Mouse (Mus musculus) large intestine, adult 2 months (tissue): ENCODE results near the gene Cnih2. TPM values are rescaled to one million over a fixed set of nuclear protein-coding genes. Genes with fewer than 3 reads are reported as not detected.

Source experiments
- DNase-seq: peaks from one replicate; pipeline ENCODE4 v3.0.0-alpha.2; 2012; ENCODE audit warnings: low read depth, low spot score
- WGBS: fragments of 180-500 bp; shearing (Covaris S2); methylation state at CpG from one replicate; pipeline ENCODE4 v1.1.7; 2018; 5-methylcytosine and 5-hydroxymethylcytosine counted together
- polyA plus RNA-seq: library from polyadenylated mRNA; depleted of rRNA; stranded (reverse); fragments of >200 nt; gene quantifications from 2 replicates; pipeline ENCODE4 v1.2.3, GENCODE M21; 2012; rRNA removed

Gene Cnih2
- polyA plus RNA-seq, 1 experiment = 1.3 TPM

DNA sequence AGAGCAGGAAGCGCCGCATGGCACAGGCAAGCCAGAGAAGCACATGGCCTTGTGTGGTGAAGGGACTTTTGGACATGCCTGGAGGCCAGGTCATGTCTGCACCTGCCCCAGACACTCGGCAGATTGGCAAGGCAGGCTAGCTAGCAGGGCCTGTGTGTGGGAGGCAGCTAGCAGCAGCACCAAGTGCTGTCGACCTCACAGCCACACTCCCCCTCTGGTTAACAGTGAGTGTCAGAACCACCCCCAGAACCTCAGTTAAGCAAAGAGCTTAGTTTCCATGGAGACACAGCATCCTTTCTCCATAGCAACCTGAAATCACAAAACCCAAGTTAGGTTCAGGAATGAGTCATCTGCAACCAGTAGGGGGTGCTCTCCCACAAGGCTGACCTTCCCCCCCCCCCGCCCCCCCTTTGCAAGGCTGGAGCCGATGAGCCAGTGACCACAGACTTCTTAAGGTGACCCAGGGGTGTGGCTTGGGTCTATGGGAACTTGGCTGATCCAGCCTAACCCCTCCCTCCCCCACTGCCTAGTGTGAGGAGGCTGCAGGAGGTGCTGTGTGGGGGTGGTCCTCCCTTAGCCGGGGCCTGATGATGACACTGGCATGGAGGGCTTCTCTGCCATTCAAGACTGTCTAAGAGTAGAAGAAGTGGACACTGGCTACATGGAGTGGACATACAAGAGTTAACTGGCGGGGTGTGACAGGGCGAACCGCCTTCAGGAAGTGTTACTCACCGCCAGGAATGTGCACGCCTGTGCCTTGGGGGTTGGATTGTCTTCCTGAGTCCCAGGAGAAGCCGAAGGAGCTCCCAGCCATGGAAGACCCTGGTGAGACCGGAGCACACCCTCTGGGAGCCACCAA, 48.0 kb downstream of the Cnih2 start, which contains the start of gene Rin1:
TSS of gene Rin1 (plus strand) at position 435 of the 859 bp plus-strand sequence.
- 16% methylated on average over 14 of the region's 14 CpGs for WGBS
- DNase-seq = no peak

DNA sequence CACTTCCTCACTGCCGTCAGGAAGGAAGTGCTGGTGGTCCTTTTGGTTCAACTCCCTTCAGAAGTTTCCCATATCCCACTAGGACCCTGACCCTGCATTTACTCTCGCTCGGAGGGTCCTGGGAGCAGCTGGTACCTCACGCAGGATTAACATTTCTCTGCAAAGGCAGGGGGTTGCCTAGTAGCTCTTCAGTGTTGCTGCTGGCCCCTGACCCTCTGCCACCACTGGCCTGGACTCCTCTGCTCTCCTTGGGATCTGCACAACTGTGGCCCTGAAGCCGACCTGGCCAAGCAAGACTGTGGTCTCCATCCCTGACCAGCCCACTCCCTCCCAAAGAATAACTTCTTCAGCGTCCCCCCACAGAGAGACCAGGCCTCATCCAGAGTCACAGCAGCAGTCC, 49.0 kb downstream of the Cnih2 start:
- no peak for DNase-seq
- WGBS = 91% methylated on average over 6 of the region's 6 CpGs

DNA sequence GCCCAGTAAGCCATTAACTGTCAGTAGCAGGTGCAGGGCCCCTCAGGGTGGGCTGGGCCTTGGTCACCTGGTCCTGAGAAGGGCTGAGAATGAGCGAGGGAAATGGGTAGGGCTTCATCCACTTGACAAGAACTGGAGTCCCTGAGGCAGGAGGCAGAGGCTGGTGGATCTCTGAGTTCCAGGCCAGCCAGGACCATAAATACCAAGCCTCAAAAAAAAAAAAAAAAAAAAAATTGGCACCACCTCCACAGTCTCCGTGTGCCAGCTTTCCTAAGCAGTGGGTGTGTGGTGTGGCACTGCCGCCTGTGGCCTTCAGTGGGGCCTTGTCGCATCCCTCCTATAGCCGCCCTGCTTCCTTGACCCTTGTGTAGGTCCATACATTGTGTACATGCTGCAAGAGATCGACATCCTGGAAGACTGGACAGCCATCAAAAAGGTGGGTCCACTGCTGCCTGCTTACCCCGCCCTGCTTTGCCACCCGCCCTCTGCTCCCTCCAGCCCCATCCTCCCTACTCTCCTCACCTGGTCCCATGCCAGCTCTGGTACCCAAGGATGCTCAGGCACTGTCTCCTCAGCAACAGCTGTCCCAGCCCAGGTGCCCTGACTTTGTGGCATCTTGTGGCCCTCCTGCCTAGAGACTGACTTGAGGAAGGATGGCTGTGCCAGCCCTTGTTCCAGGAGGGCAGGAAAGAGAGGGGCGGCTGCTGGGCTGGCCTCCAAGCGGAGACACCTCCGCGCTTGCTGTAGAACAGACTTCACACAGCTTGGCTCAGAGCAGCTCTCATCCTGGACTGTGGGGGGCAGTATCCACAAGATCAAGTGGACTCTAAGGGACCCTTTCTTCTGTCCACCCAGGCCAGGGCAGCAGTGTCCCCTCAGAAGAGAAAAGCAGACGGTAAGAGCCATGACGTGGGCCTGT, 49.9 kb downstream of the Cnih2 start:
- no peak for DNase-seq
- 73% methylated on average over 14 of the region's 14 CpGs for WGBS

DNA sequence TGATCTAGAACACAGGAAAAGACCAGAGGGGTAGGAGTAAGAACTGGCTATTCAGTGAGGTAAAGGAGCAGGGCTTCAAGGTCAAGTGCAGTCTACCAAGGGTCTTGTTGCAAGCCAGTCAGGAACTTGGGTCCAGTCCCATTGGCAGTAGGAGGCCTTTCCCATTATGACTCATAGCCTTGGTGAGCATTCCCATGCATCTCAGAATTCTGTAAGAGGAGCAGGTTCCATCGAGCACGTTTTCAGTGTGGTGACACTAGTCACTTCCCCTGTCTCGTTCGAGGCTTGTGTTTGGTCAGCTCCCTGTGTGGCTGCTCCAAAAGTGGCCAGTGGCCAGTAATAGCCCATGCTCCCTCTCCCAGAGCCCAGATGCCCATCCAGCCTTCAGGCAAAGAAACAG, 52.8 kb downstream of the Cnih2 start:
- 67% methylated on average over 4 of the region's 4 CpGs for WGBS
- DNase-seq = no peak

Other genes with a start within 250 kb of the Cnih2 start
- gene Ctsf, start 243.4 kb downstream of the Cnih2 start, polyA plus RNA-seq = 12.1 and 13.7 TPM in 2 replicates
- gene Actn3, start 220.6 kb downstream of the Cnih2 start, polyA plus RNA-seq = 0.40 and 0.66 TPM in 2 replicates
- 14.8 and 20.9 TPM in 2 replicates for gene Zdhhc24, start 219.9 kb downstream of the Cnih2 start, polyA plus RNA-seq
- gene Bbs1, start 191.9 kb downstream of the Cnih2 start, polyA plus RNA-seq = 1.3 and 1.5 TPM in 2 replicates
- gene Dpp3, start 170.2 kb downstream of the Cnih2 start, polyA plus RNA-seq = 126 and 154 TPM in 2 replicates
- 1.1 and 1.5 TPM in 2 replicates for gene Peli3, start 155.4 kb downstream of the Cnih2 start, polyA plus RNA-seq
- 32.3 and 36.2 TPM in 2 replicates for gene Mrpl11, start 136.4 kb downstream of the Cnih2 start, polyA plus RNA-seq
- gene Npas4, start 108.2 kb downstream of the Cnih2 start, polyA plus RNA-seq = 1.4 and 1.6 TPM in 2 replicates
- gene Slc29a2, start 74.7 kb downstream of the Cnih2 start, polyA plus RNA-seq = 3.6 and 6.8 TPM in 2 replicates
- 13.6 and 14.7 TPM in 2 replicates for gene B4gat1, start 59.7 kb downstream of the Cnih2 start, polyA plus RNA-seq
- gene AC124502.3, start 59.6 kb downstream of the Cnih2 start, polyA plus RNA-seq = 0.64 and 0.67 TPM in 2 replicates
- gene Brms1, start 57.2 kb downstream of the Cnih2 start, polyA plus RNA-seq = 44.3 and 46.3 TPM in 2 replicates
- 3.2 and 7.0 TPM in 2 replicates for gene Rin1, start 48.0 kb downstream of the Cnih2 start, polyA plus RNA-seq
- gene Cd248, start 30.4 kb downstream of the Cnih2 start, polyA plus RNA-seq = 4.1 and 5.4 TPM in 2 replicates
- 1.8 and 2.0 TPM in 2 replicates for gene Tmem151a, start 13.0 kb downstream of the Cnih2 start, polyA plus RNA-seq
- 224 and 270 TPM in 2 replicates for gene Yif1a, start 10.0 kb downstream of the Cnih2 start, polyA plus RNA-seq
- gene Rab1b, start 8.6 kb upstream of the Cnih2 start, polyA plus RNA-seq = 181 and 205 TPM in 2 replicates
- 13.6 and 17.0 TPM in 2 replicates for gene Klc2, start 20.0 kb upstream of the Cnih2 start, polyA plus RNA-seq
- 6.7 and 7.3 TPM in 2 replicates for gene Pacs1, start 174.6 kb upstream of the Cnih2 start, polyA plus RNA-seq
- gene Sf3b2, start 196.9 kb upstream of the Cnih2 start, polyA plus RNA-seq = 71.5 and 85.8 TPM in 2 replicates
- 0.05 and 0.16 TPM in 2 replicates for gene Gal3st3, start 199.8 kb upstream of the Cnih2 start, polyA plus RNA-seq
- not detected in 2 replicates for gene Catsper1, start 237.2 kb upstream of the Cnih2 start, polyA plus RNA-seq